Mouse (Mus musculus) frontal cortex, postnatal 14 days (tissue): ENCODE measurements at regions not wholly inside any gene's neighbourhood (a gene's known extent, or its start where the extent isn't known, plus 50 kb on each side); places are given as distances from the start of the nearest gene placed in this dataset.

ENCODE experiments used
- DNase-seq, 2 experiments: peaks; one replicate each; pipeline ENCODE4 v3.0.0; 2022; ENCODE audit warnings: low spot score in 2 of 2

GRCm38 (mm10) chr13:101301361-101301760 lies 466.7 kb downstream of the Pik3r1 start:
- no peak for DNase-seq

- DNase-seq, result no peak
These were observed 456.2 kb upstream of the Slc30a5 start for GRCm38 (mm10) chr13:101289407-101289806.

GRCm38 (mm10) chr13:101287131-101287530 lies 453.9 kb upstream of the Slc30a5 start:
- DNase-seq, result no peak

- DNase-seq, result no peak
These were observed 453.0 kb upstream of the Slc30a5 start for GRCm38 (mm10) chr13:101286029-101286917.

GRCm38 (mm10) chr13:101278127-101278526 lies 444.9 kb upstream of the Slc30a5 start:
- DNase-seq, result no peak

- no peak for DNase-seq
These were observed 443.5 kb upstream of the Slc30a5 start for GRCm38 (mm10) chr13:101276766-101277165.

- DNase-seq, result no peak
These were observed 441.4 kb upstream of the Slc30a5 start for GRCm38 (mm10) chr13:101274470-101275141.

GRCm38 (mm10) chr13:101273321-101273720 lies 440.1 kb upstream of the Slc30a5 start:
- DNase-seq, result no peak

- no peak for DNase-seq
These were observed 420.7 kb upstream of the Slc30a5 start for GRCm38 (mm10) chr13:101253698-101254468.

- DNase-seq, result no peak
These were observed 416.1 kb upstream of the Slc30a5 start for GRCm38 (mm10) chr13:101249369-101249768.

GRCm38 (mm10) chr13:101244326-101244725 lies 411.1 kb upstream of the Slc30a5 start:
- DNase-seq, result no peak

- no peak for DNase-seq
These were observed 405.6 kb upstream of the Slc30a5 start for GRCm38 (mm10) chr13:101238860-101239259.

- no peak for DNase-seq
These were observed 403.8 kb upstream of the Slc30a5 start for GRCm38 (mm10) chr13:101237035-101237434.

- DNase-seq, result no peak
These were observed 402.6 kb upstream of the Slc30a5 start for GRCm38 (mm10) chr13:101235846-101236245.

GRCm38 (mm10) chr13:101235110-101235509 lies 401.9 kb upstream of the Slc30a5 start:
- no peak for DNase-seq

- DNase-seq, result no peak
These were observed 401.3 kb upstream of the Slc30a5 start for GRCm38 (mm10) chr13:101234550-101234949.

GRCm38 (mm10) chr13:101233843-101234281 lies 400.6 kb upstream of the Slc30a5 start:
- DNase-seq, result no peak

- peak in 1 of 2 experiments; percentile 43 for DNase-seq
These were observed 400.1 kb upstream of the Slc30a5 start for GRCm38 (mm10) chr13:101233181-101233842.

- no peak for DNase-seq
These were observed 396.6 kb upstream of the Slc30a5 start for GRCm38 (mm10) chr13:101229861-101230260.

GRCm38 (mm10) chr13:101225366-101225765 lies 392.1 kb upstream of the Slc30a5 start:
- no peak for DNase-seq

- DNase-seq, result no peak
These were observed 388.3 kb upstream of the Slc30a5 start for GRCm38 (mm10) chr13:101221331-101222043.
